Mouse (Mus musculus): ENCODE results near the gene Sprtn. TPM values are rescaled to one million over a fixed set of nuclear protein-coding genes. Genes with fewer than 3 reads are reported as not detected.

The Sprtn gene
- total RNA-seq, 1 experiment = 16.8 TPM

DNA sequence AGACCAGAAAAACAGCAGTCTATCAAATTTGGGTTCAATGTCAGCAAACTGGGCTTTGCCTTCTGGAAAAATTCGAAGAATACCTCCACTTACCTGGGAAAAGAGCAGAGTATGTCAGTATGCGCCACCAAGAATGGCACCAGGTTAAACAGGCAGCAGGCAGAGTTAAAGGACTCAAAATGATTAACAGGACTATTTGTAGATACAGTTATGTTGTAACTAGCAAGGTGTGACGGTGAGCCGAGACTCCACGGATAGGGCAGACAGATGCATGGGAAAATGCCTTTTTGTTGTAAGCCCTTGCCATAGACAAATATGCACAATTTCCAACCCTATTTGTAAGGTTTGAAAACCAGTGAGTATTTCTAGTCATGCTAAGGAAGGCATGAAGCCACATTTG is 16.4 kb downstream of the Sprtn start:
- in situ Hi-C loops (cut with MboI; ENCODE audit: low sequenced_read_pairs in 2 of 2, unreplicated experiment in 2 of 2) = no loop called here
- H3K4me1 ChIP-seq (ENCODE audit: control insufficient read depth in 2 of 2, insufficient read depth in 2 of 2, low read length in 2 of 2, poor library complexity in 1 of 2) = peaks cover 0 to 2% of the 10 kb centered on the region in 2 experiments; a peak in 1 of 4 replicates
- no peak overlapping the region for H3K9ac ChIP-seq (ENCODE audit: insufficient read depth, low read depth, low read length, poor library complexity, severe bottlenecking)
- DNase-seq (ENCODE audit: low read depth, low spot score) = no peak
- no peak for TF ChIP-seq HCFC1 (IDR thresholded peaks at IDR 0.05; ENCODE audit: borderline replicate concordance, insufficient read depth, low read length)
- no peak for TF ChIP-seq CHD2 (IDR thresholded peaks at IDR 0.05; ENCODE audit: low read depth, low read length)
- no peak for TF ChIP-seq ZC3H11A (IDR thresholded peaks at IDR 0.05; ENCODE audit: borderline replicate concordance, low read depth, low read length)
- TF ChIP-seq ZNF384 (IDR thresholded peaks at IDR 0.05; ENCODE audit: low read depth, low read length) = no peak
- no peak for TF ChIP-seq MAFK (IDR thresholded peaks at IDR 0.05; ENCODE audit: insufficient read depth, low read depth, low read length)
- H3K27ac ChIP-seq (ENCODE audit: insufficient read depth, low read depth, low read length, poor library complexity, severe bottlenecking) = no peak overlapping the region
- no peak overlapping the region for H3K4me3 ChIP-seq (ENCODE audit: insufficient read depth in 1 of 2, low read depth in 1 of 2, low read length in 2 of 2, poor library complexity in 1 of 2, severe bottlenecking in 1 of 2)
- H3K36me3 ChIP-seq (ENCODE audit: control insufficient read depth, insufficient read depth, low read length, poor library complexity, severe bottlenecking) = peaks cover 3% of the 10 kb centered on the region; the same call in 1 of the 2 replicates
- H3K9me3 ChIP-seq (ENCODE audit: control insufficient read depth, insufficient read depth, low read depth, low read length) = no peaks in the 10 kb centered on the region

DNA sequence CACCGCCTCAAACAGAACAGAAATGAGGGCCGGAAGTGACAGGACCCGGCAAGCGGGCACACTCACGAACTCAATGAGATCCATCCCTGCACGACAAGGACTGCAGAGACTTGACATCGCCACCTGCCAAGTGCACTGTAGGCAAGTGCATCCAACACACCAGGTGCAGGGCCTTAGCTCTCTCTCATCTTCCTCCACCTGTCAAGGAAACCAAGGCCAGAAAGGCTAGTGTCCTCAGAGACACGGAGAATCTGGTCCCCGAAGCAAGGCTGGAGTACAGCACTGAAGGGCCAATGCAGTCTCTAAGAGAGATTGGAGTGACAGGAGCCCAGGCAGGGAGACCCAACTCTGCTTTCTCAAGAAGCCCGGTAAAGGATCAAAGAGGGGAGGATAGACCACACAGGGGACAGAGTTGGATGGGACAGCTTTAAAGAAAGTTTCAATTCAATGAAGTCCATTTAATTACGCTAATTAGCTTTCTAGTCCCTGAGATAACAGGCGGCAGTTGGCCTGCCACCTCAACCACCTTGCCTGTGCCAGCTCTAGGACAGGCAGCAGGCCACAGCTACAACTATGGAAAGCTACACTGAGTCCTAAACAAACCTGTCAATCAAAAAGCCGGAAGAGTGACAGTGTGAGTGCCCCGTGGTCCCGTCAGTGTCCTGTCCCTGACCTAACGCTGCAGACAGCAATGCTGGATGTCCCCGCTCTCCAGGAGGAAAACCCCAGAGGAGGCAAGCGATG is 20.2 kb downstream of the Sprtn start:
- Histone ChIP-seq H3K9me3 (ENCODE audit: control insufficient read depth, insufficient read depth, low read depth, low read length) (no peaks in the 10 kb centered on the region), H3K4me3 (ENCODE audit: insufficient read depth in 1 of 2, low read depth in 1 of 2, low read length in 2 of 2, poor library complexity in 1 of 2, severe bottlenecking in 1 of 2) (no peak overlapping the region), H3K4me1 (ENCODE audit: control insufficient read depth in 2 of 2, insufficient read depth in 2 of 2, low read length in 2 of 2, poor library complexity in 1 of 2) (peaks cover 0 to 2% of the 10 kb centered on the region in 2 experiments; a peak in 1 of 4 replicates), H3K9ac (ENCODE audit: insufficient read depth, low read depth, low read length, poor library complexity, severe bottlenecking) (no peak overlapping the region), H3K36me3 (ENCODE audit: control insufficient read depth, insufficient read depth, low read length, poor library complexity, severe bottlenecking) (peaks cover 3% of the 10 kb centered on the region; the same call in 1 of the 2 replicates), H3K27ac (ENCODE audit: insufficient read depth, low read depth, low read length, poor library complexity, severe bottlenecking) (no peak overlapping the region)
- in situ Hi-C loops (cut with MboI; ENCODE audit: low sequenced_read_pairs in 2 of 2, unreplicated experiment in 2 of 2) = no loop called here
- TF ChIP-seq HCFC1 (IDR thresholded peaks at IDR 0.05; ENCODE audit: borderline replicate concordance, insufficient read depth, low read length) (no peak), MAFK (IDR thresholded peaks at IDR 0.05; ENCODE audit: insufficient read depth, low read depth, low read length) (no peak), ZNF384 (IDR thresholded peaks at IDR 0.05; ENCODE audit: low read depth, low read length) (no peak), CHD2 (IDR thresholded peaks at IDR 0.05; ENCODE audit: low read depth, low read length) (no peak), ZC3H11A (IDR thresholded peaks at IDR 0.05; ENCODE audit: borderline replicate concordance, low read depth, low read length) (no peak)
- DNase-seq (ENCODE audit: low read depth, low spot score) = no peak

DNA sequence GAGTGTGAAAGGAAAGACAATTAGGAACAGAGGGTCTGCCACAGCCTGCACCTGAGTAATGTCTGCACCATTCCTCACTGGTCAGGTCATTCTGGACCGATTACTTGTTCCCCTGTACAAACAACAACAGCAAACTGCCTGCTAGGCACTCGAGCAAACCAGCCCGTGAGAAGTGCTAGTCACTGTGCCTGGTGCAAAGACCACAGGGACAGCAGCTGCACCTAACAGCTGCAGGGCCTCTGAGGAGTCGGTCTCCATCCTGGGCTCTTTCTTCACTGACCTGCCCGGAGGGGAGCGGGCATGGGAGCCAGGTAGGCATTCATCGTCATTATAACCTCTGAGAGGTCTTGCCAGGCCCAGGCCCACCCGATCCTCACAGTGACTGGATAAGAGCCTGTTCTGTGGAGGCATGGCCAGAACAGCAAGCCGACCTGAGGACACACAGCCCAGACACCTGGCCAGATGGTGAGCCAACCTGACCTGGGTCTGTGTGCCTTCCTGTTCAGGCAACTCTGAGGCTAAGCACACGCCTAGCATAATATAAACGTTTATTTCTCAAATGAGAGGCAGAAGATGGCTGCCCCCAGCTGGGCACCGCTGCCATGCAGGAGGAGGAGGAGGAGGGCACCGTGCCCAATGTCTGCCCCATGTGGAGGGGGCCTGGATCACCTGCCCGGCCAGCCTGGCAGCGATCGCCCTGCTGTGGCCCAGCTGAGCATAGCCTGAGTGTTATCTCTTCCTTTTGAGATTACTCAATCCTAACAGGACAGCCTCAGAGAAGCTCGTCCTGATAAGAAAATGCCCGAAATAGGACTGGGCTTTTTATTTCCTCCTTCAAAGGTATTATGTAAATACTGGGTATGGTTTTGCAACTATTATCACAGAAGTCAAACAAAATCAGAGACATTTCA is 23.9 kb downstream of the Sprtn start:
- in situ Hi-C loops (cut with MboI; ENCODE audit: low sequenced_read_pairs in 2 of 2, unreplicated experiment in 2 of 2) = no loop called here
- H3K4me3 ChIP-seq (ENCODE audit: insufficient read depth in 1 of 2, low read depth in 1 of 2, low read length in 2 of 2, poor library complexity in 1 of 2, severe bottlenecking in 1 of 2) = no peak overlapping the region
- TF ChIP-seq HCFC1 (IDR thresholded peaks at IDR 0.05; ENCODE audit: borderline replicate concordance, insufficient read depth, low read length) (no peak), MAFK (IDR thresholded peaks at IDR 0.05; ENCODE audit: insufficient read depth, low read depth, low read length) (no peak), CHD2 (IDR thresholded peaks at IDR 0.05; ENCODE audit: low read depth, low read length) (no peak), ZC3H11A (IDR thresholded peaks at IDR 0.05; ENCODE audit: borderline replicate concordance, low read depth, low read length) (no peak), ZNF384 (IDR thresholded peaks at IDR 0.05; ENCODE audit: low read depth, low read length) (no peak)
- peaks cover 0 to 2% of the 10 kb centered on the region in 2 experiments; a peak in 1 of 4 replicates for H3K4me1 ChIP-seq (ENCODE audit: control insufficient read depth in 2 of 2, insufficient read depth in 2 of 2, low read length in 2 of 2, poor library complexity in 1 of 2)
- H3K36me3 ChIP-seq (ENCODE audit: control insufficient read depth, insufficient read depth, low read length, poor library complexity, severe bottlenecking) = no peaks in the 10 kb centered on the region; the same call in 1 of the 2 replicates
- H3K9ac ChIP-seq (ENCODE audit: insufficient read depth, low read depth, low read length, poor library complexity, severe bottlenecking) = no peak overlapping the region
- no peak for DNase-seq (ENCODE audit: low read depth, low spot score)
- no peaks in the 10 kb centered on the region for H3K9me3 ChIP-seq (ENCODE audit: control insufficient read depth, insufficient read depth, low read depth, low read length)
- no peak overlapping the region for H3K27ac ChIP-seq (ENCODE audit: insufficient read depth, low read depth, low read length, poor library complexity, severe bottlenecking)

DNA sequence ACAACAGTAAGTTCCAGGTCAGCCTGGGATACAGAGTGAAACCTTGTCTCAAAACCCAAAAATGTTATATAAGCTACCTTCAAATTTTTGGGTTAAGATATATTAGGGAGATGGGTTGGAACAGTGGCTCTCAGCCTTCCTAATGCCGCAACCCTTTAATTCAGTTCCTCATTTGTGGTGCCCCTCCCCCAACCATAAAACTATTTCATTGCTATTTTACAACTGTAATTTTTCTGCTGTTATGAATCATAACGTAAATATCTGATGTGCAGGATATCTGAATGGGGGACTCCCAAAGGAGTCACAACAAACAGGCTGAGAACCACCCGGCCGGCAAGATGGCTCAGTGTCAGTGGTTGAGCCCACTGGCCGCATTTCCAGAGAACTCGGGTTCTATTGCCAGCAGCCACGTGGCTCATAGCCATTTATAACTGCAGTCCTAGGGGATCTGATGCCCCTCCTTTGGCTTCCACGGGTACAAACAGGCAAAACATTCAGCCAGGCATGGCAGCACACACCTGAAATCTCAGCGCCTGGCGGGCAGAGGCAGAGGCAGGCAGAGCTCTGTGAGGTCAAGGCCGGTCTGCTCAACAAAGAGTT is 24.9 kb downstream of the Sprtn start:
- no peak overlapping the region for H3K27ac ChIP-seq (ENCODE audit: insufficient read depth, low read depth, low read length, poor library complexity, severe bottlenecking)
- no peak overlapping the region for H3K4me3 ChIP-seq (ENCODE audit: insufficient read depth in 1 of 2, low read depth in 1 of 2, low read length in 2 of 2, poor library complexity in 1 of 2, severe bottlenecking in 1 of 2)
- in situ Hi-C loops (cut with MboI; ENCODE audit: low sequenced_read_pairs in 2 of 2, unreplicated experiment in 2 of 2) = no loop called here
- no peaks in the 10 kb centered on the region for H3K9me3 ChIP-seq (ENCODE audit: control insufficient read depth, insufficient read depth, low read depth, low read length)
- H3K9ac ChIP-seq (ENCODE audit: insufficient read depth, low read depth, low read length, poor library complexity, severe bottlenecking) = no peak overlapping the region
- peaks cover 0 to 2% of the 10 kb centered on the region in 2 experiments; a peak in 1 of 4 replicates for H3K4me1 ChIP-seq (ENCODE audit: control insufficient read depth in 2 of 2, insufficient read depth in 2 of 2, low read length in 2 of 2, poor library complexity in 1 of 2)
- no peaks in the 10 kb centered on the region; the same call in 1 of the 2 replicates for H3K36me3 ChIP-seq (ENCODE audit: control insufficient read depth, insufficient read depth, low read length, poor library complexity, severe bottlenecking)
- DNase-seq (ENCODE audit: low read depth, low spot score) = no peak
- TF ChIP-seq ZNF384 (IDR thresholded peaks at IDR 0.05; ENCODE audit: low read depth, low read length) (no peak), ZC3H11A (IDR thresholded peaks at IDR 0.05; ENCODE audit: borderline replicate concordance, low read depth, low read length) (no peak), HCFC1 (IDR thresholded peaks at IDR 0.05; ENCODE audit: borderline replicate concordance, insufficient read depth, low read length) (no peak), CHD2 (IDR thresholded peaks at IDR 0.05; ENCODE audit: low read depth, low read length) (no peak)

All from ES-E14 (cell line).